Mouse (Mus musculus) testis, postnatal 14 days (tissue): ENCODE results near the gene Wdfy1.

Experiments
- DNase-seq: peaks from one replicate; pipeline ENCODE4 v3.0.0; 2021; ENCODE audit warnings: low spot score

Gene Wdfy1

GRCm38 (mm10) chr1:79711147-79712126, 64.5 kb downstream of the Wdfy1 start:
- no peak for DNase-seq

- no peak for DNase-seq
These were observed 65.3 kb downstream of the Wdfy1 start for GRCm38 (mm10) chr1:79710678-79711077.

GRCm38 (mm10) chr1:79710216-79710615, 65.7 kb downstream of the Wdfy1 start:
- DNase-seq, result no peak

GRCm38 (mm10) chr1:79707383-79707782, 68.6 kb downstream of the Wdfy1 start:
- DNase-seq, result no peak

GRCm38 (mm10) chr1:79706707-79707106, 69.2 kb downstream of the Wdfy1 start:
- no peak for DNase-seq

GRCm38 (mm10) chr1:79704672-79705071, 71.3 kb downstream of the Wdfy1 start:
- no peak for DNase-seq

- no peak for DNase-seq
These were observed 72.4 kb downstream of the Wdfy1 start for GRCm38 (mm10) chr1:79703520-79703919.

- DNase-seq, result no peak
These were observed 77.4 kb downstream of the Wdfy1 start for GRCm38 (mm10) chr1:79698506-79698905.

GRCm38 (mm10) chr1:79697382-79697781, 78.6 kb downstream of the Wdfy1 start:
- DNase-seq, result no peak

- DNase-seq, result no peak
These were observed 79.0 kb downstream of the Wdfy1 start for GRCm38 (mm10) chr1:79696933-79697332.

- no peak for DNase-seq
These were observed 83.5 kb downstream of the Wdfy1 start for GRCm38 (mm10) chr1:79692482-79692881.

GRCm38 (mm10) chr1:79687254-79687653, 88.7 kb downstream of the Wdfy1 start:
- no peak for DNase-seq

GRCm38 (mm10) chr1:79684027-79684426, 91.9 kb downstream of the Wdfy1 start:
- DNase-seq, result no peak

- DNase-seq, result no peak
These were observed 93.0 kb downstream of the Wdfy1 start for GRCm38 (mm10) chr1:79682936-79683335.

- DNase-seq, result no peak
These were observed 95.2 kb downstream of the Wdfy1 start for GRCm38 (mm10) chr1:79680777-79681176.

GRCm38 (mm10) chr1:79678117-79678684, 97.7 kb downstream of the Wdfy1 start:
- no peak for DNase-seq

- DNase-seq, result no peak
These were observed 100.2 kb downstream of the Wdfy1 start for GRCm38 (mm10) chr1:79675716-79676115.

GRCm38 (mm10) chr1:79671543-79672337, 104.2 kb downstream of the Wdfy1 start, which contains the start of gene Ap1s3:
Ap1s3 (minus strand) TSS chr1:79671972.
- DNase-seq, result peak; percentile 83

- no peak for DNase-seq
These were observed 104.8 kb downstream of the Wdfy1 start for GRCm38 (mm10) chr1:79671196-79671542.

- DNase-seq, result no peak
These were observed 106.4 kb downstream of the Wdfy1 start for GRCm38 (mm10) chr1:79669419-79669974.

GRCm38 (mm10) chr1:79664911-79665310, 111.0 kb downstream of the Wdfy1 start:
- DNase-seq, result no peak

- no peak for DNase-seq
These were observed 116.3 kb downstream of the Wdfy1 start for GRCm38 (mm10) chr1:79659598-79659997.
